Mouse (Mus musculus): ENCODE measurements around the gene Rgs3. TPM values are rescaled to one million over a fixed set of nuclear protein-coding genes. Genes with fewer than 3 reads are reported as not detected.

Gene Rgs3
- total RNA-seq, 2 experiments from 2014 or later: 25.8 to 27.3 TPM

DNA sequence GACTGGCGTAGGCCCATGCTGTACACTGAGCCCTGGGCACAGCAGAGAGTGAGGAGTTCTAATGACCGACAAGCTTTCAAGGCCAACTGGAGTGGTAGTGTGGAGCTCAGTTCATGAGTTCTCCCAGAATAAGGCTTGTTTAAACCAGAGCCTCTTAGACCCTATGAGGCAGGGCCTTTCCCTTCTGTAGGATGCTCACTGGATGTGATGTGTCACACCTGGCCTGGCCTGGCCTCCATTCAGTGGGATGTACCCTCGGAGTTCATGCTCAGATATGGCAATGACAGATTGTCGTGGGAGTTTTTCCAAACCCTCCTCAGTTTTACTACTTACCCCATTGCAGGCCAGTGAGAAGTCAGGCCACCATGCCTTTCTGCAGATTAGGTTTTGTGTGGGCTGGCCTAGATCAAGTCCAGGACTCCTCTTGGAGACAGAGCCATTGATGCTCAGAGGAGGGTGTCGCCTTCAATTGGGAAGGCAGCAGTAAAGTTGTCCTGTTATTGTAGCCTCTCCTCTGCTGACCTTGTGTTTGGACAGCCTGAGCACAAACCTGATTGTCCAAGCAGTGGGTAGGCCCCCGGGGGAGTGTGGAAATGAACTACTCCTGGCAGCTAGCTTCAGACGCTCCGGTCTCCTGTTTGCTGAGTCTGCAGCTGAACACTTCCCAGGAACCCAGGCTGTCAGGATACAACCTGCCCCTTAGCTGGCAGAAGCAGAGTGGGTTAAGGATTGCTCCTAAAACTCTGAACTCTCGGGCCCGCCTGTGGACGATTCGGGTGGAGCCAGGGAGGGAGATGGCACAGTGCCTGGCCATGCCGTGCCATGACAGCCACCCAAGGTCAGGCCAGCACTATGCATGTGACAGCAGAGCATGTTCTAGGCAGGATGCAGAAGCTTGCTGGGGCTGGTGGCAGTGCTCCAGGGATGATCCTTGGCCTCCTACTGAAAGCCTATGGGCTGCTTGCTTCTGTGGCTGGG, 109.7 kb downstream of the Rgs3 start:
- Histone ChIP-seq H3K4me3 (no peak overlapping the region), H3K27ac (no peak overlapping the region)
- no peak for TF ChIP-seq CTCF (IDR thresholded peaks at IDR 0.05)
- intact Hi-C loops (cut with DNase I): no loop called here
- no peak for DNase-seq (ENCODE audit: extremely low spot score in 1 of 2, low spot score in 2 of 2)

- Histone ChIP-seq H3K4me3 (no peak overlapping the region; the same call in 1 of the 2 replicates), H3K27ac (no peak overlapping the region)
- no peak for DNase-seq (ENCODE audit: extremely low spot score in 1 of 2, low spot score in 2 of 2)
- no peak for TF ChIP-seq CTCF (IDR thresholded peaks at IDR 0.05)
- intact Hi-C loops (cut with DNase I): no loop called here
Observed at GRCm38 (mm10) chr4:62673531-62674030, 113.9 kb downstream of the Rgs3 start.

DNA sequence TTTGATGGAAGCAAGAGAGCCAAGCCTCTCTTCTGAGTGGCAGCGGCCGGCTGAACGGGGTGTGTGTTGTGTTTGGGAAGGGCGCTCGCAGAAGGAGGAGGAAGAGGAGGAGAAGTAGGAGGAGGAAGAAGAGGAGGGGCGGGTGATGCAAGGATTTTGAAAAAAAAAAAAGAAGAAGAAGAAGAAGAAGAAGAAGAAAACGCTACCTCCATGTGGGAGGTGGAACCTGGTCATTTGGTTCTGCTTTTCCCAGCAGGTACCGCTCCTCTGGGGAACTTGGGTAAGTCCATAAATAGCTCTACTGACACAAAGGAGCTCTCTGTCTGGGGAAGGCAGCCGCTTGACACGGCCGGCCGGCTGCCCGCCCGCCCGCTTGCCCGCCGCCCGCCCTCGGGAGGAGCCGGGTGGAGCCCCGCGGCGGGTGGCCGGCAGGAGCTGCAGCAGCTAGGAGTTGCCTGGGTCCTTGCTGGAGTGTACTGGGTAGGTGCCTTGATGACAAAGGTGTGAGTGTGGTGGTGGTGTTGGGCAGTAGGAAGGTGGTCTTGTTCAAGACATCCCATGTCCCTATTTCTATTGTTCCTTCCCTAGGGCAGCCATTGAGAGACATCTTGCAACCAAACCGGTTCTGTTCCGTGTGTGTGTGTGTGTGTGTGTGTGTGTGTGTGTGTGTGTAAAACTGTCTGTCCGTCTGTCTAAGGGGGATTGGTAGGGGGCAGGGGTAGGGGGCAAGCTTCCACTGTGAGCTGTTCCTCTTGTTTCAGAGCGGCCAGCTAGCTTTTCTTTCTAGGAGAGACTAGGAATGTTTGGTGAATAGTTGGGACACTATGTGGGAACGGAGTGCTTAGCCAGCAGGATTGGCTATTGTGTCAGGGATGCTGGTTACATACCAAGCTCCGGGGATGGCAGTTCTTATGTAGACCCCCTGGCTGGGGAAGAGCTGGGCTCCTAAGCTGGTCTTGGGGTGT, 114.7 kb downstream of the Rgs3 start:
- no peak for DNase-seq (ENCODE audit: extremely low spot score in 1 of 2, low spot score in 2 of 2)
- H3K27ac ChIP-seq: no peak overlapping the region
- intact Hi-C loops (cut with DNase I): no loop called here
- peak overlapping the region; percentile 41 for H3K4me3 ChIP-seq
- no peak for TF ChIP-seq CTCF (IDR thresholded peaks at IDR 0.05)

GRCm38 (mm10) chr4:62675394-62675793, 115.7 kb downstream of the Rgs3 start:
- intact Hi-C loops (cut with DNase I): no loop called here
- Histone ChIP-seq H3K27ac (no peak overlapping the region), H3K4me3 (no peak overlapping the region)
- no peak for TF ChIP-seq CTCF (IDR thresholded peaks at IDR 0.05)
- no peak for DNase-seq (ENCODE audit: extremely low spot score in 1 of 2, low spot score in 2 of 2)

DNA sequence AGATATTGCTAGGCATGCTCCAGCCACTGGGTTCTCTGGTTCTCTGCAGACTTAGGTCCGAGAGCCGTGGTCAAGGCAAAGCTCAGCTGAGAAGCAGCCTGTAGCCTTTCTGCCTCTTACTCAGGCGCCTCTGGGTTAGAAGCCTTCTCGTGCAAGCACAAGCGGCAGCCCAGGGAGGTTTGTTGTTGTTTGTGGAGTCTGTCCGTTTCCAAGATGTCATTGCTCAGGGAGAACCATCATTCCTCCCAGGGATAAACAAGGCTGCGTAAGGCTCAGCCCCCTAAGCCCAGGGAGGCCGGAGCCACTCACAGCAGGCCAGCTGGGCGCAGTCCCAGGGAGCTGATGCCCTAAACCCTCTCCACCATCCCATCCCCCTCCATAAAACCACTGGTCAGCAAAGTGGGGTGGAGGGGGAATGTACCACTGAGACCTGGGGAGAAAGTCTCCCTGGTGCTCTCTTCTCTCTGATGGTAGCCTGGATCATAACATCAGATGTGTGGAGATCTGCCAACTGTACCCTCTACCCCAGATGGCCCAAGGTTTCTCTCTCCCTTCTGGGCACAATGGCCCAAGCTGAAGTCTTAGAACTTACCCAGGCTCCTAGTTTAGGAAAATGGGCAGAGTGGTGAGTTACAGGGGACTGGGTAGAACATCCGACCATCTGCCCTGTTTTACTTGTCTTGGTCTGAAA, 117.5 kb downstream of the Rgs3 start:
- intact Hi-C loops (cut with DNase I): no loop called here
- no peak for TF ChIP-seq CTCF (IDR thresholded peaks at IDR 0.05)
- no peak for DNase-seq (ENCODE audit: extremely low spot score in 1 of 2, low spot score in 2 of 2)
- Histone ChIP-seq H3K27ac (no peak overlapping the region), H3K4me3 (no peak overlapping the region)

DNA sequence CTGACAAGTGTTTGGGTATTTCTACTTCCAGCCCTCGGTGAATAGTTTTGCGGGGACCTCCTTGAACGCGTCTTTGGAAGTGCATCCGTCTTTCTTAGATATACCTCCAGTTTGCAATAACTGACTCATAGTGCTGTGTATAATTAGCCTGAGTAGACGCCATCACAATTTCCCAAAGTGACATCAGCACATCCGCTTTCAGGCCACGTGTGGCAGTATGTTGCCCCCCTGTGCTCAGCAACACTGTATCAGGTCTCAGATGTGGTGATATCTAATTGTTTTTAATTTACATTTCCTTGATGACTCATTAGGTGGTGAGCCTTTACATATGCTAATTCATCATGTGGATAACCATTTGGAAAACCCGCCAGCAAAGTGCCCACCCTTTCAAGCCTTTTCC, 119.5 kb downstream of the Rgs3 start:
- intact Hi-C loops (cut with DNase I): no loop called here
- no peak for DNase-seq (ENCODE audit: extremely low spot score in 1 of 2, low spot score in 2 of 2)
- TF ChIP-seq CTCF (IDR thresholded peaks at IDR 0.05): no peak
- H3K4me3 ChIP-seq: no peak overlapping the region
- H3K27ac ChIP-seq: no peak overlapping the region

DNA sequence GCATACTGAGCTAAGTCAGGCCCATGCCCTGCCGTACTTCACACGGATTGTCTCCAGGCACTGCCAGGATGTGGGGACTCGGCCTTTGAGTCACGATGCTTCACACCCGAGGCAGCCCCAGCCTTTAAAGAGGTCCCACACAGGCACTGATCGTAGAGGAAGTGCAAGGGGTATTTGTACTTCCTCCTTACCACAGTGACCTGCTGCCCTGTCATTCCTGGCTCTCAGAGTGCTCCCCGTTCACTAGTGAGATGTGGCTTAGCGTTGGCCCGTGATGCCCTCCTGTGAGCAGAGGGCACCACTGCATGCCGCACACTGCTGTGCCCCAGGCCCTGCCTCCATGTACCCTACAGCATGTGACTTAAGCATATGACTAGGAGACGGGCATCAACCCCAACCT, 121.8 kb downstream of the Rgs3 start:
- H3K27ac ChIP-seq: no peak overlapping the region
- no peak overlapping the region for H3K4me3 ChIP-seq
- no peak for TF ChIP-seq CTCF (IDR thresholded peaks at IDR 0.05)
- intact Hi-C loops (cut with DNase I): no loop called here
- no peak for DNase-seq (ENCODE audit: extremely low spot score in 1 of 2, low spot score in 2 of 2)

GRCm38 (mm10) chr4:62682371-62682770, 122.7 kb downstream of the Rgs3 start:
- Histone ChIP-seq H3K4me3 (no peak overlapping the region), H3K27ac (no peak overlapping the region)
- TF ChIP-seq CTCF (IDR thresholded peaks at IDR 0.05): no peak
- no peak for DNase-seq (ENCODE audit: extremely low spot score in 1 of 2, low spot score in 2 of 2)
- intact Hi-C loops (cut with DNase I): no loop called here

DNA sequence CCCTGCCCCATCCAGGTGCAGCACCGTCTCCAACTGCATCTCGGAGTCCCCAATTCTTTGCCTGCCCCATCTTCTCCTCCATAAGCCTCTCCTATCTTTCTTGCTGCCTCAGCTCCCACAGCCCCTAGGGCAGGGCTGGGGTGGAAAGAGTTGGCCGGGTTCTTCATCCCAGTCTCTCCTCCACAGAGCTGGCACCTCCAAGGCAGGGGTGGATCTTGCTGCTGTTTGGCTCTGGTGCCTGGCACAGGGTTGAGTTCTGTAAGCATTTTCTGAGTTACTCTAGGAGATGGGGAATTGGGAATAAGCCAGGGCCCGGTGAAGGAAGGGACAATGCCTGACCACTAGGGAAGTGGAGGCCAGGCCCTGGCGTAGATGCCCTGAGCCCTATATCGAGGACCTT, 123.5 kb downstream of the Rgs3 start:
- Histone ChIP-seq H3K27ac (no peak overlapping the region), H3K4me3 (no peak overlapping the region)
- intact Hi-C loops (cut with DNase I): no loop called here
- no peak for DNase-seq (ENCODE audit: extremely low spot score in 1 of 2, low spot score in 2 of 2)
- no peak for TF ChIP-seq CTCF (IDR thresholded peaks at IDR 0.05)

DNA sequence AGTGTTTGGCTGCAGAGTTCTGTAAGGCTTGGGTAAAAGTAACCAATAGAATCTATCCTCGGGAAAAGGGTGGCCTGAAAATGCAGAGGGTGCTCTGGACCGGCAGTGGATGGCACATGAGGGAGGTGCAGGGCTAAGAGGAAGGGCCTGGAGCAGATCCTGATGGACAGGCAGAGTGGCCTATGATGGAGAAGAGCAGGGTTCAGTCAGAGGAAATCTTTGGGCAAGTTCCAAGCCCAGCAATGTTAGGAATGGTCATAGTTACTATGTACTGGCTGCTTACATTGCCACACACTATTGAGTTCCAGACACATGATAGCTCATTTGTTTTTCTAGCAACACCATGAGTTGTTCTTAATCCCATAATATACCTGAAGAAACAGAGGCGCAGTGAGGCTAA, 124.7 kb downstream of the Rgs3 start:
- no peak for TF ChIP-seq CTCF (IDR thresholded peaks at IDR 0.05)
- DNase-seq (ENCODE audit: extremely low spot score in 1 of 2, low spot score in 2 of 2): no peak
- no peak overlapping the region for H3K27ac ChIP-seq
- no peak overlapping the region for H3K4me3 ChIP-seq
- intact Hi-C loops (cut with DNase I): no loop called here

DNA sequence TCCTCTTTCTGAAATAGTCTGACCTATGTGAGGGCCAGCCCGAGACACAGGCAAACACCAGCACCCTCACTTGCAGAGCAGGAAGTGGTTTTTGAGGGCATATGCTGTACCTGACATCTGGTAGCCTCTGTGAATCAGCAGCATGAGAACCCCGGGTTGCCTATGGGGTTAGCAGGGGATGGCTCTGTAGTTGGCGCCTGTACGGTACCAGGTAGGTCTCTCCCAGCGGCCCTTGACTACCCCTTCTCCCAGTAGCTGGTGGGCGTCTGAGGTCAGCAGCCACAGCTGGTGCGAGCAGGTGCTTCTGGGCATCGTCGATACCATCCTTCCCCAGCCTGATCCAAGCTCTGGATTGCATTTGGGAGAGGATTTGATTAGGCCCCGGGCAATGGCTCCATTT, 125.6 kb downstream of the Rgs3 start:
- intact Hi-C loops (cut with DNase I): no loop called here
- H3K4me3 ChIP-seq: no peak overlapping the region
- no peak overlapping the region for H3K27ac ChIP-seq
- TF ChIP-seq CTCF (IDR thresholded peaks at IDR 0.05): no peak
- no peak for DNase-seq (ENCODE audit: extremely low spot score in 1 of 2, low spot score in 2 of 2)

Measured in left cerebral cortex, adult 2 months (tissue).